Comparison of ENCODE assay signal across 18 mouse cellular contexts in the genomic region with DNA sequence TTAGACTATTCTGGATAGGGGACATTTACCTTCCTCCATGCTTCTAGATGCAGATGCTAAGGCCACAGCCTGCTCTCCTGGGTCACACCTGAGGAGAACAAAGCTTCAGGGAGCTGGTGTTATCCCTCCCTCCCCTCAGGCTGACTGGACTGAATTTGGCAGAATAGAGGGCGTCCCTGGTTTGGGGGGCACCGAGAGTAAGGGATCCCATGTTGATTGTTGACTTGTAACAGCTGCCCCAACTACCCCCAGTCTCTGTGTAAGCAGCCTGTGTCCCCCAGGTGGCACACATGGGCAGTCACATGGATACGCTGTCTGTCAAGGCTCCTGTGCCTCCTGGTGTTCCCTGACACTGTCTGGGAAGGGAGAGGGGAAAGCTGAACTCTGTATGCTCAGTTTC. TPM values are rescaled to one million over a fixed set of nuclear protein-coding genes. Genes with fewer than 3 reads are reported as not detected.
"Had no signal": no experiment of that assay in that cellular context is flagged by ENCODE, and none has a peak within 500 bp of the region (broad histone marks: within the 10 kb centered on the region; RNA-seq: fewer than 3 reads in every experiment).

No protein-coding gene starts in this region.

- H3K4me2 ChIP-seq: liver, embryonic 13.5 days; midbrain, embryonic 11.5 days had no signal

- H3K9ac ChIP-seq: liver, embryonic 13.5 days had no signal

- DNase-seq: kidney, adult 2 months; kidney, postnatal 14 days; layer of hippocampus, postnatal 36 days; liver, embryonic 13.5 days; lung, adult 2 months; lung, postnatal 14 days; midbrain, embryonic 14.5 days; thymus, postnatal 36 days had no signal

- H3K9me3 ChIP-seq: liver, embryonic 13.5 days had no signal

- H3K4me3 ChIP-seq: left cerebral cortex, adult 2 months; liver, embryonic 13.5 days had no signal

- H3K27me3 ChIP-seq: liver, embryonic 13.5 days had no signal

- H3K27ac ChIP-seq: left cerebral cortex, adult 2 months; liver, embryonic 13.5 days had no signal

- H3K36me3 ChIP-seq: liver, embryonic 13.5 days had no signal

RNA-seq across cellular contexts. Expression of gene Ucn2, which starts 42.6 kb away (rescaled TPM):
- total RNA-seq: liver, adult 2 months; megakaryocyte progenitor cell, adult 5-6 weeks; megakaryocyte-erythroid progenitor cell, adult 5-6 weeks; midbrain, postnatal 0 days had no signal
- polyA plus RNA-seq: limb, embryonic 11.5 days; liver, adult 2 months; liver, embryonic 13.5 days; liver, embryonic 16.5 days; lung, embryonic 16.5 days; midbrain, embryonic 14.5 days; midbrain, postnatal 0 days; neural tube, embryonic 11.5 days had no signal
